Mouse (Mus musculus) midbrain, embryonic 14.5 days (tissue): ENCODE measurements around the gene Ccnyl1. TPM values are rescaled to one million over a fixed set of nuclear protein-coding genes. Genes with fewer than 3 reads are reported as not detected.

Source experiments
- ATAC-seq: fragments of 200-750 bp; cut with Nextera tagmentation; 2 replicates; pipeline ENCODE4 v1.8.0; 2017; ENCODE audit warnings: moderate number of reproducible peaks, moderate library complexity; ENCODE audit not compliant: low FRiP score, low TSS enrichment
- DNase-seq: peaks from one replicate; pipeline ENCODE4 v3.0.0-alpha.2; 2015
- H3K27ac ChIP-seq: fragments of 300-500 bp; sonication (generic); replicated peaks from 2 replicates; pipeline ENCODE4 v1.5.1; 2014; ENCODE audit warnings: mild to moderate bottlenecking, low read depth, low read length, moderate library complexity
- H3K27me3 ChIP-seq: fragments of 300-500 bp; sonication (generic); 2 replicates; pipeline ENCODE4 v1.6.1; 2014; ENCODE audit warnings: low read length, control low read depth, mixed read lengths; ENCODE audit not compliant: control insufficient read depth, insufficient read depth
- H3K36me3 ChIP-seq: fragments of 300-500 bp; sonication (generic); 2 replicates; pipeline ENCODE4 v1.6.1; 2014; ENCODE audit warnings: low read length, control low read depth; ENCODE audit not compliant: control insufficient read depth, insufficient read depth
- H3K4me1 ChIP-seq: fragments of 300-500 bp; sonication (generic); 2 replicates; pipeline ENCODE4 v1.6.1; 2014; ENCODE audit warnings: mild to moderate bottlenecking, antibody characterized with exemption, low read length, control low read depth; ENCODE audit not compliant: control insufficient read depth, insufficient read depth
- H3K4me2 ChIP-seq: fragments of 300-500 bp; sonication (generic); 2 replicates; pipeline ENCODE4 v1.6.1; 2014; ENCODE audit warnings: mild to moderate bottlenecking, low read length, moderate library complexity
- H3K4me3 ChIP-seq: fragments of 300-500 bp; sonication (generic); replicated peaks from 2 replicates; pipeline ENCODE4 v1.5.1; 2014; ENCODE audit warnings: low read depth, low read length
- H3K9ac ChIP-seq: fragments of 300-500 bp; sonication (generic); replicated peaks from 2 replicates; pipeline ENCODE4 v1.6.1; 2014; ENCODE audit warnings: mild to moderate bottlenecking, low read length, moderate library complexity
- H3K9me3 ChIP-seq: fragments of 300-500 bp; sonication (generic); 2 replicates; pipeline ENCODE4 v1.6.1; 2016; ENCODE audit warnings: low read length, control low read depth, mixed read lengths; ENCODE audit not compliant: control insufficient read depth
- WGBS: fragments of 180-500 bp; shearing (Covaris S2); extraction: QIAGEN DNeasy Blood & Tissue Kit; methylation state at CpG from one replicate; pipeline ENCODE4 v1.1.7; 2014; 5-methylcytosine and 5-hydroxymethylcytosine counted together
- polyA plus RNA-seq: library from polyadenylated mRNA; unstranded; fragments of >200 nt; fragmentation: Nextera tagmentation; extraction: Ambion mirVana; gene quantifications from 2 replicates; pipeline ENCODE4 v1.2.1, GENCODE M21; 2014

Gene Ccnyl1
- polyA plus RNA-seq, 1 experiment from 2014 or later = 9.4 TPM

DNA sequence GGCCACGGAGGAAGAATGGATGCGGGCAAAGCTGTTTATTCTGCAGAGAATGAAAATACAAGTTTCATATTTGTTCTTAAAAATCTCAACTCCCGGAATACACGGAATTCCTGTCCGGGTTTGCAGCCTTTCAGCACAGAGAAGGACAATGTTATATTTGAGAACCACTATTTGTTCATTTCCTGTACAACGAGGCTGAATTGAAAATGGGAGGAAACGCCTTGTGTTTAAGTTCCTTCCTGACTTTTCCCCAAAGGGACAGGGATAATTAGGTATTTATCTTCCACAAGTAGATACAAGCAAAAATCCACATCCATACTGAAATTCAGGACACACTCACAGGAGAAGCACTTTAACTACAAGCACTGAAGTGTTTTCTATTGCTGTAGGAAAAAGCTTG lies 31.4 kb upstream of the Ccnyl1 start:
- Histone ChIP-seq H3K27me3 (no peaks in the 10 kb centered on the region), H3K4me1 (no peaks in the 10 kb centered on the region), H3K4me3 (no peak overlapping the region), H3K9me3 (no peaks in the 10 kb centered on the region), H3K36me3 (no peaks in the 10 kb centered on the region), H3K9ac (no peak overlapping the region), H3K4me2 (no peak overlapping the region), H3K27ac (no peak overlapping the region)
- 86% methylated on average over 7 of the region's 7 CpGs for WGBS
- ATAC-seq (no peak), DNase-seq (no peak)

GRCm38 (mm10) chr1:64667111-64667633 lies 23.1 kb upstream of the Ccnyl1 start:
- ATAC-seq (no peak), DNase-seq (no peak)
- H3K9me3 ChIP-seq = no peaks in the 10 kb centered on the region
- no peaks in the 10 kb centered on the region for H3K36me3 ChIP-seq
- 88% methylated on average over 2 of the region's 2 CpGs for WGBS
- H3K9ac ChIP-seq = no peak overlapping the region
- H3K27me3 ChIP-seq = no peaks in the 10 kb centered on the region
- H3K4me1 ChIP-seq = 0 out of 2 replicates have a peak, but pooled peaks cover 3% of the 10 kb centered on the region
- no peak overlapping the region for H3K27ac ChIP-seq
- H3K4me2 ChIP-seq = no peak overlapping the region
- no peak overlapping the region for H3K4me3 ChIP-seq

GRCm38 (mm10) chr1:64669451-64669850 lies 20.8 kb upstream of the Ccnyl1 start:
- Histone ChIP-seq H3K4me1 (0 out of 2 replicates have a peak, but pooled peaks cover 3% of the 10 kb centered on the region), H3K4me2 (no peak overlapping the region), H3K27ac (no peak overlapping the region), H3K36me3 (no peaks in the 10 kb centered on the region), H3K9me3 (no peaks in the 10 kb centered on the region), H3K4me3 (no peak overlapping the region), H3K27me3 (no peaks in the 10 kb centered on the region), H3K9ac (no peak overlapping the region)
- ATAC-seq (no peak), DNase-seq (no peak)
- 62% methylated on average over 2 of the region's 2 CpGs for WGBS

DNA sequence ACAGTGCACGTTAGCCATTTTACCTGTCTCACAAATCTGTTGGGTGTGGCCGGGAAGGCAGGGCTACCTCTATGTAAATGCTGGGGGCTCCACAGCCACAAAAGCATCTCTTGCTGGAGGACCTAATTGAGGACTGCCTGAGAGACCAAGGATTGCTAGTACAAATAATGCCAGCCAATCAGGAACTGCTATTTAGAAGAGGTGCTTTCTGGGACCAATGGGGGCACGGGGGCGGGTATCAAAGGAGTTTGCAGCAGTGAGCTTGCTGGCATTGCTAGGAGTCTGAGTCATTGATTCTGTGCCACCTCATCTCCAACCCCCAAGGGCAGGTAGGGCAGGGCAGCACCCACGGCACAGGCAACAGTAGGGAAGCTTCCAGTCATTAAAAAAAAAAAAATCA lies 16.3 kb upstream of the Ccnyl1 start:
- WGBS = 95% methylated on average over 5 of the region's 5 CpGs
- no peak for DNase-seq
- Histone ChIP-seq H3K27ac (no peak overlapping the region), H3K27me3 (no peaks in the 10 kb centered on the region), H3K9ac (no peak overlapping the region), H3K4me3 (no peak overlapping the region), H3K4me2 (no peak overlapping the region), H3K36me3 (no peaks in the 10 kb centered on the region), H3K4me1 (0 out of 2 replicates have a peak, but pooled peaks cover 3% of the 10 kb centered on the region), H3K9me3 (no peaks in the 10 kb centered on the region)
- ATAC-seq = no peak

DNA sequence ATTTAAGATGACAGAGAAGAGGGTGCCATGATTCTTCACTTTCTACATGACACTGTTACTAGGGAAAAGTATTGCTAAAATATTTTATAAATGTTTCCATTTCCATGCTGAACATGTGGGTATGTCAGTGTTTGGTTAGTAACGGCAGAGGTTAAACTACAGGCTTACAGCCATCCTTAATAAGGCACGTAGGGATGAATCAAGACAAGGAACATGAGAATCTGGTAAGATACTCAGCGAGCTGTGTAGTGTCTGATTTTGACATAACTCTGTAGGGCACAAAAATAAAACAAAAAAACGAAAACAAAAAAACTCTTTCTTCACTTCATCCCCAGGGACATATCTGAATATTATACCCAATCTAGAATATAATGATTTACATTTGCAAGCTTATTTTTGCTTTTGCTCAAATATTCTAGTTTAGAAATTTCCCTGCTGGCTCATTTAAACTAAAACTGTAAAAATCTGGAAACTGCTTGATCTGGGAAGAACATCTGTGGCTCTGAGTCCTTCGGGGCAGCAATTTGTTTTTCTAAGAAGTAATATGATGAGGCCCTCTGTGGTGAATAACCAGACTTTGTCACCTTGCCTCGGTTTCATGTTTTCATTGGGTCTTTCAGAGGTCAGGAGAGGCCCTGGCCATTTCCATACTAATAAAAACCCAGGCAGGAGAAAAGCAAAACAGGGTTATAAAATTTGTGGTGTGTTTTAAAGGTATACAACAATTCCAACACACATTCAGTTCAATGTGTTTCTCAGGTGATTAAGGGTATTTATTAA lies 14.0 kb upstream of the Ccnyl1 start:
- ATAC-seq (no peak), DNase-seq (no peak)
- Histone ChIP-seq H3K27me3 (no peaks in the 10 kb centered on the region), H3K36me3 (no peaks in the 10 kb centered on the region), H3K27ac (no peak overlapping the region), H3K4me3 (no peak overlapping the region), H3K4me2 (no peak overlapping the region), H3K9me3 (no peaks in the 10 kb centered on the region), H3K4me1 (no peaks in the 10 kb centered on the region), H3K9ac (no peak overlapping the region)
- WGBS = 79% methylated on average over 6 of the region's 6 CpGs

GRCm38 (mm10) chr1:64681499-64681898 lies 8.8 kb upstream of the Ccnyl1 start:
- H3K27ac ChIP-seq = no peak overlapping the region
- DNase-seq = no peak
- no peak for ATAC-seq
- H3K27me3 ChIP-seq = no peaks in the 10 kb centered on the region
- H3K36me3 ChIP-seq = no peaks in the 10 kb centered on the region
- no peak overlapping the region for H3K4me2 ChIP-seq
- H3K9me3 ChIP-seq = no peaks in the 10 kb centered on the region
- no peak overlapping the region for H3K4me3 ChIP-seq
- no peak overlapping the region for H3K9ac ChIP-seq
- H3K4me1 ChIP-seq = no peaks in the 10 kb centered on the region
- 100% methylated on average over 3 of the region's 3 CpGs for WGBS

- H3K36me3 ChIP-seq = no peaks in the 10 kb centered on the region
- H3K4me3 ChIP-seq = no peak overlapping the region
- no peak overlapping the region for H3K27ac ChIP-seq
- H3K27me3 ChIP-seq = no peaks in the 10 kb centered on the region
- 94% methylated on average over 3 of the region's 3 CpGs for WGBS
- no peaks in the 10 kb centered on the region for H3K4me1 ChIP-seq
- no peaks in the 10 kb centered on the region for H3K9me3 ChIP-seq
- ATAC-seq = no peak
- DNase-seq = no peak
- H3K9ac ChIP-seq = no peak overlapping the region
- no peak overlapping the region for H3K4me2 ChIP-seq
These were observed 7.2 kb upstream of the Ccnyl1 start for GRCm38 (mm10) chr1:64683039-64683438.

DNA sequence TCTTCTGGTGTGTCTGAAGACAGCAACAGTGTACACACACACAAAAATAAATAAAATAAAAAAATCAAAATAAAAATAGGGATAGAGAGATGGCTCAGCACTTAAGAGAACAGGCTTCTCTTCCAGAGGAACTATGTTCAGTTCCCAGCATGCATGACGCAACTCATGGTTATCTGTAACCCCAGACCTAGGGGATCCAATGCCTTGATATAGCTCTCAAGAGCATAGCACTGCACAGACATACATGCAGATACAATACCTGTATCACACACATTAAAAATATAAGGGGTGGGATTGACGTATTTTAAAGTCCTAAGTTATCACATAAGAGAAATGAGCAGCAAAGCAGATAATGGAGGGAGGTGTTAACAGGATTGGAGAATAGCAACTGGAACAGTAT lies 5.8 kb upstream of the Ccnyl1 start:
- no peaks in the 10 kb centered on the region for H3K36me3 ChIP-seq
- no peak overlapping the region for H3K9ac ChIP-seq
- H3K4me3 ChIP-seq = no peak overlapping the region
- DNase-seq = no peak
- no peak overlapping the region for H3K4me2 ChIP-seq
- no peaks in the 10 kb centered on the region for H3K27me3 ChIP-seq
- no peak overlapping the region for H3K27ac ChIP-seq
- H3K4me1 ChIP-seq = no peaks in the 10 kb centered on the region
- 97% methylated on average over 2 of the region's 2 CpGs for WGBS
- no peaks in the 10 kb centered on the region for H3K9me3 ChIP-seq
- ATAC-seq = no peak

DNA sequence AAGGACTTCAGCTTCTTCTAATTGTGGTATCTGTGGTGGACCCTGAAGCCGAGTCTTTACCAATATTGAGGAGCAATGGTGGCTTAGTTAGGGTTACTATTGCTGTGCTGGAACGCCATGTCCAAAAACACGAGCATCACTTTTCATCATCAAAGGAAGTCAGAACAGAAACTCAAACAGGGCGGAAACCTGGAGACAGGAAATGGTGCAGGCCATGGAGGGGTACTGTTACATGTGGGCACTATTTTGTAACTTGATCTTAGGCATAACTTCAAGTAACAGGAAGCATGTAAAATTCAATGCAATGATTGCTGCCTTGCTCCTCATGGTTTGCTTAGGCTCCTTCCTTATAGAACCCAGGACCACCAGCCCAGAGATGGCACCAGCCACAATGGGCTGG lies 2.2 kb upstream of the Ccnyl1 start:
- no peak overlapping the region for H3K4me3 ChIP-seq
- H3K27ac ChIP-seq = no peak overlapping the region
- no peaks in the 10 kb centered on the region for H3K27me3 ChIP-seq
- peaks cover 18% of the 10 kb centered on the region for H3K4me1 ChIP-seq
- no peaks in the 10 kb centered on the region for H3K36me3 ChIP-seq
- H3K9ac ChIP-seq = no peak overlapping the region
- ATAC-seq (no peak), DNase-seq (no peak)
- no peaks in the 10 kb centered on the region for H3K9me3 ChIP-seq
- no peak overlapping the region for H3K4me2 ChIP-seq
- WGBS = 95% methylated on average over 4 of the region's 4 CpGs
